Mouse (Mus musculus) midbrain, embryonic 11.5 days (tissue): ENCODE measurements around the gene 4931423N10Rik. TPM values are rescaled to one million over a fixed set of nuclear protein-coding genes. Genes with fewer than 3 reads are reported as not detected.
A peak's percentile ranks its signal among the peaks of the same experiment; 100 is the strongest.

Source experiments
- ATAC-seq: fragments of 200-750 bp; cut with Nextera tagmentation; 2 replicates; pipeline ENCODE4 v1.8.0; 2017; ENCODE audit warnings: moderate TSS enrichment, moderate library complexity; ENCODE audit not compliant: low FRiP score
- DNase-seq: peaks from one replicate; pipeline ENCODE4 v3.0.0; 2015; ENCODE audit warnings: low spot score; ENCODE audit errors: missing footprints
- H3K27ac ChIP-seq: fragments of 300-500 bp; sonication (generic); 2 replicates; pipeline ENCODE4 v1.5.1; 2014; ENCODE audit warnings: low read depth, low read length
- H3K27me3 ChIP-seq: fragments of 300-500 bp; sonication (generic); 2 replicates; pipeline ENCODE4 v1.6.1; 2014; ENCODE audit warnings: mild to moderate bottlenecking, low read length, moderate library complexity, mixed read lengths; ENCODE audit not compliant: control insufficient read depth, insufficient read depth
- H3K36me3 ChIP-seq: fragments of 300-500 bp; sonication (generic); 2 replicates; pipeline ENCODE4 v1.6.1; 2014; ENCODE audit warnings: mild to moderate bottlenecking, low read length, moderate library complexity, mixed read lengths; ENCODE audit not compliant: control insufficient read depth, insufficient read depth
- H3K4me1 ChIP-seq: fragments of 300-500 bp; sonication (generic); 2 replicates; pipeline ENCODE4 v1.6.1; 2014; ENCODE audit warnings: low read length; ENCODE audit not compliant: control insufficient read depth, insufficient read depth
- H3K4me2 ChIP-seq: fragments of 300-500 bp; sonication (generic); 2 replicates; pipeline ENCODE4 v1.6.1; 2014; ENCODE audit warnings: mild to moderate bottlenecking, moderate library complexity
- H3K4me3 ChIP-seq: fragments of 300-500 bp; sonication (generic); 2 replicates; pipeline ENCODE4 v1.5.1; 2014; ENCODE audit warnings: low read depth, low read length
- H3K9ac ChIP-seq: fragments of 300-500 bp; sonication (generic); 2 replicates; pipeline ENCODE4 v1.6.1; 2014; ENCODE audit warnings: low read length
- H3K9me3 ChIP-seq: fragments of 300-500 bp; sonication (generic); 2 replicates; pipeline ENCODE4 v1.6.1; 2016; ENCODE audit warnings: low read length; ENCODE audit not compliant: control insufficient read depth
- WGBS: fragments of 180-500 bp; shearing (Covaris S2); extraction: QIAGEN DNeasy Blood & Tissue Kit; methylation state at CpG from one replicate; pipeline ENCODE4 v1.1.7; 2014; 5-methylcytosine and 5-hydroxymethylcytosine counted together
- polyA plus RNA-seq: library from polyadenylated mRNA; unstranded; fragments of >200 nt; fragmentation: Nextera tagmentation; extraction: Ambion mirVana; gene quantifications from 2 replicates; pipeline ENCODE4 v1.2.1, GENCODE M21; 2014

Gene 4931423N10Rik
- not detected in 2 replicates for polyA plus RNA-seq

DNA sequence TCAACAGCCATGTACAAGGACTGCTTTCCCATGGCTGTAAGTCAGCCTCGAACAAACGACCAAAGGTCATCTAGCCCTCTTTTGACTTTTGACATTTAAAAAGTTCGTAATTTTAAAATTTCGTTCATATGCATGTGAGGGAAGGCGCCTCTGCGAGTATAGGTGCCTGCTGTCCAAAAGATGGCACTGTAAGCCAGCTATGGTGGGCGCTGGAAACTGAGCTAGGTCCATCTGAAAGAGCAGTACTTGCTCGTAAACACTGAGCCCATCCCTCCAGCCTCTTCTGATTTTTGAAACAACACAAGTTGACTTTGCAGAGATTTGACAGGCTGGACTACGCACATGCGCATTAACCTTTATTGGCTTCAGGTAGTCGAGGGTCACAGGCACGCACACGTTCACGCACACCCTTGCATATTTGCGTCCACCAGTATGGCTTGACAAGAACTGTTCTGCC lies at the start of gene 4931423N10Rik:
TSS of gene 4931423N10Rik (plus strand) at position 407 of the 457 bp plus-strand sequence.
- H3K27ac ChIP-seq = no peak within 1 kb of the TSS
- H3K4me1 ChIP-seq = no peaks in the 10 kb centered on the region
- H3K36me3 ChIP-seq = no peaks in the 10 kb centered on the region
- ATAC-seq = no peak
- no peaks in the 10 kb centered on the region for H3K27me3 ChIP-seq
- 79% methylated on average over 15 of the region's 15 CpGs for WGBS
- H3K4me3 ChIP-seq = no peak within 1 kb of the TSS
- H3K9ac ChIP-seq = no peak within 1 kb of the TSS
- H3K9me3 ChIP-seq = no peaks in the 10 kb centered on the region
- no peak for DNase-seq
- H3K4me2 ChIP-seq = no peak within 1 kb of the TSS

DNA sequence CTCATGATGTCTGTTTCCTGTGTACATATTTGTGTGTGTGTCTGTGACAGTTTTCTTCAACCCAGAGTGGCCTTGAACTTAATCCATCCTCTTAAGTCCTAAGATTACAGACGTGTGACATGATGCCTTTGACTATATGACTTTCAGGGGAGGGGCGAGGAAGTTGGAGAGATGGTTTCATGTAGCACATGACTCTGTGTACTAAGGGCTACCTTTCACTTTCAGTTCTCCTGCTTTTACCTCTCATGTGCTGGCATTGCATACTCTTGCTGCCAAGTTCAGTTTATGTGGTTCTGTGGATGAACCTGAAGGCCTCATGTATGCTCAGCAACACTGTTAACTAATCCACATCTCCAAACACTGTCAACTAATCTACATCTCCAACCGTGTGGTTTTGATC lies 35.0 kb upstream of the 4931423N10Rik start:
- H3K27me3 ChIP-seq = no peaks in the 10 kb centered on the region
- WGBS = 81% methylated on average over 3 of the region's 3 CpGs
- H3K4me2 ChIP-seq = no peak overlapping the region
- H3K9me3 ChIP-seq = no peaks in the 10 kb centered on the region
- ATAC-seq = no peak
- DNase-seq = no peak
- no peak overlapping the region for H3K4me3 ChIP-seq
- peaks cover 11% of the 10 kb centered on the region; the same call in 1 of the 2 replicates for H3K36me3 ChIP-seq
- no peaks in the 10 kb centered on the region for H3K4me1 ChIP-seq
- no peak overlapping the region for H3K27ac ChIP-seq
- no peak overlapping the region for H3K9ac ChIP-seq

DNA sequence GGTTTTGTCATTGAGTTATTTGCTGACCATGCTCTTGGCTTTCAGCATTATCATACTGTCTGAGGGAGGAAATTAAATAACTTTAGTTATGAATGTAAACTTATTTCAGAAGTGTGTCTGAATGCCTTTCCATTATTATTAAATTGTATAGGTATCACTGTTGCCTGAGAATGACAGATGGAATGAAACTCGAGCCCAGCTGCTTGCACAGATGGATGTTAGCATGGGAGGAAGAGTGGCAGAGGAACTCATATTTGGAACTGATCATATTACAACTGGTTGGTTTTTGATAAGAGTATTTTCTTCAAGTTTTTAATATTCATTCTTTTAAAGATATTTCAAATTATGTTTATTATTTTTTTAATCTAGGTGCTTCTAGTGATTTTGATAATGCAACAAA lies 12.9 kb upstream of the 4931423N10Rik start:
- H3K27ac ChIP-seq = no peak overlapping the region
- H3K4me1 ChIP-seq = no peaks in the 10 kb centered on the region
- 88% methylated on average over 1 of the region's 1 CpGs for WGBS
- peaks cover 18% of the 10 kb centered on the region for H3K36me3 ChIP-seq
- H3K9ac ChIP-seq = no peak overlapping the region
- no peaks in the 10 kb centered on the region for H3K27me3 ChIP-seq
- no peak for ATAC-seq
- DNase-seq = peak; percentile 23
- no peak overlapping the region for H3K4me2 ChIP-seq
- no peak overlapping the region for H3K4me3 ChIP-seq
- no peaks in the 10 kb centered on the region for H3K9me3 ChIP-seq

DNA sequence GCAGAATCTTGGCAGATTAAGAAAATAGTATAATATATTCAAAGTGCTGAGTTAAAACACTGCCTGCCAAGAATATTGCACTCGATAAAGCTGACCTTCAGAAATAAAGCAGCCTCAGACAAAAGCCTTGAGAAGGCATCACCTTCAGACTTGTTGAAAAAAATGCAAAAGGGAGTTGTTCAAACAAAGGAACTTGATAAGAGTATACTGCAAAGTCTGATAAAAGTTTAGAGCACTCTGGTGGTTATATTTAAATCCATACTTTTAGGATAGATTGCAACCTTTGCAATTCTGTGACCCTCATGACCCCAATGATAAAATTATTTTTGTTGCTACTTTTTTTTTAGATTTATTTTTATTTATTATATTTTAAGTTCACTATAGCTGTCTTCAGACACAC lies 6.2 kb upstream of the 4931423N10Rik start:
- H3K4me1 ChIP-seq = no peaks in the 10 kb centered on the region
- peaks cover 2% of the 10 kb centered on the region for H3K36me3 ChIP-seq
- DNase-seq (no peak), ATAC-seq (no peak)
- no peak overlapping the region for H3K4me2 ChIP-seq
- H3K4me3 ChIP-seq = no peak overlapping the region
- no peak overlapping the region for H3K9ac ChIP-seq
- WGBS = 95% methylated on average over 1 of the region's 1 CpGs
- no peaks in the 10 kb centered on the region for H3K27me3 ChIP-seq
- no peaks in the 10 kb centered on the region for H3K9me3 ChIP-seq
- no peak overlapping the region for H3K27ac ChIP-seq

DNA sequence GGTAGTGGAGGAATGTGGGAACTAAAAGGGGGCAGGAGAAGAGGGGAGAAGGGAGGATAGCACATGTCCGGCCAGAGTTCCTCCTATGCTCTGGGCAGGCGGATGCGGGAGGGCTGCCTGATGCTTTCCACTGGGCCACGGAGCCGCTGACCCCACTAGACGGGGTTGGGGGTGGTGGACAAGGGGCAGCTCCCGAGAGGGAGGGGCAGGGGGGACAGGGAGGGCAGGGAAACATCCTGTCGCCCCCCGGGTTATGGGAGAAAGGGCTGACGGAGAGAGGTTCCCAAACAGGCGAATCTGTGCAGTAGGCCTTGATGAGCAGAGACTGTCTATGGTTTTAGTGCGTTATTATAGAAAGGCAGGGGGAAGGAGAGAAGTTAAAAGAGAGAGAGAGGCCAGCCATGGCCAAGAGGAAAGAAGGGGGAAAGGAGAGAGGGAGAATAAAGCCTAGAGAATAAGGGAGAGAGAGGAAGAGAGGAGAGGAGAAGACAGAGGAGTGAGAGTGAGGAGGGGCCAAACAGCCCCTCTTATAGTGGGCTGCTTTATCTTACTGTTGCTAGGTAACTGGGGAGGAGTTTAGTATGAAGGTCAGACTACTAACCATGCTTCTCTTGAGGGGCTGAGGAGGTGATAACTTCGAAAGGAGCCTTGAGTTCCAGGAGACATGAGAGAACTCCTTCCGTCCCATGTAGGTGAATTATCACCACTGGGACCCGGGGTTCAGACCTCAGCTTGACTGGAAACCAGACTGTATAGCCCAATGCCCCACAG lies 4.2 kb upstream of the 4931423N10Rik start:
- H3K27ac ChIP-seq = no peak overlapping the region
- DNase-seq = no peak
- H3K27me3 ChIP-seq = no peaks in the 10 kb centered on the region
- H3K4me1 ChIP-seq = no peaks in the 10 kb centered on the region
- WGBS = 61% methylated on average over 15 of the region's 15 CpGs
- no peaks in the 10 kb centered on the region; the same call in 1 of the 2 replicates for H3K36me3 ChIP-seq
- ATAC-seq = 0 out of 2 replicates have a peak, but pooled peaks have one; percentile 22
- H3K9me3 ChIP-seq = no peaks in the 10 kb centered on the region
- no peak overlapping the region for H3K4me2 ChIP-seq
- no peak overlapping the region for H3K9ac ChIP-seq
- no peak overlapping the region for H3K4me3 ChIP-seq

DNA sequence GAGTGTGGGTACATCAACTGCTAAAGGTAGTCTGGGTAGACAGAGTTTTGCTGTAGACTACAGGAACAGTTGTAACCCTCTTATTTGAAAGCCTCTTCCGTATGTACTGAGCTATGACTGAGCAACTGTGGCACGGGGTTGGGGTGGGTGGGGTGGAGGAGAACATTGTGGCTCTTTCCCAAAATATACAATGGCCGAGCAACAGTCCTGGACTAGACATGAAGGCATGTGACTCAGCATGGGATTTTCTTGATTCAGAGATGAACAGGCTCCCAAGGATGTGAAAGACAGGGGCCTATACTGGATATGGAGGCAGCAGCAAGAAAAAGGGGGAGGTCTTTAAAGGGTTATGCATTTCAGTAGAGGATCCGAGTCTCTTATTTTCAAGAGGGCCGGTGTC lies 6.4 kb downstream of the 4931423N10Rik start:
- no peaks in the 10 kb centered on the region for H3K4me1 ChIP-seq
- H3K4me3 ChIP-seq = no peak overlapping the region
- H3K27ac ChIP-seq = no peak overlapping the region
- WGBS = 83% methylated on average over 5 of the region's 5 CpGs
- H3K27me3 ChIP-seq = no peaks in the 10 kb centered on the region
- DNase-seq (no peak), ATAC-seq (no peak)
- H3K4me2 ChIP-seq = no peak overlapping the region
- H3K9ac ChIP-seq = no peak overlapping the region
- no peaks in the 10 kb centered on the region for H3K9me3 ChIP-seq
- H3K36me3 ChIP-seq = no peaks in the 10 kb centered on the region

DNA sequence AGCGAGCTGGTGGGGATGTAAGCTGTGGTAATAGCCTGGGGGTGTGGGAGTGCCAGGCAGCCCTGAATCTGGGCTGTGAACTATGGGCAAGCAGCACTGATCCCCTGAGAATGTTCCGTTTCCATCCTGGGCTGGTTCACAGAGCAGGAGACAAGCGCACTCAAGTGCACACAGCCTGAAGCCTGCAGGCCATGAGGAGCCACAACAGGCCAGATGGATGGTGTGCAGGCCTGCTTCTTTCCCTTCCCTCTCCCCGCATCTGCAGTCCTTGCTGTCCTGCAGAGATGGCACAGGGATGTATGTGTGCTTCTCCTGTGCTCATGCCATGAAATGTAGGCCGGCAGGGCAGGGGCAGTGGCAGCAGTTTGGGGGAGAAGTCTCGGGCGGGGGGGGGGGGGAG lies 17.9 kb downstream of the 4931423N10Rik start:
- H3K4me2 ChIP-seq = no peak overlapping the region
- DNase-seq (no peak), ATAC-seq (no peak)
- no peaks in the 10 kb centered on the region for H3K9me3 ChIP-seq
- H3K27ac ChIP-seq = no peak overlapping the region
- H3K4me3 ChIP-seq = no peak overlapping the region
- H3K36me3 ChIP-seq = no peaks in the 10 kb centered on the region
- 67% methylated on average over 6 of the region's 7 CpGs for WGBS
- no peaks in the 10 kb centered on the region for H3K4me1 ChIP-seq
- H3K9ac ChIP-seq = no peak overlapping the region
- no peaks in the 10 kb centered on the region for H3K27me3 ChIP-seq

DNA sequence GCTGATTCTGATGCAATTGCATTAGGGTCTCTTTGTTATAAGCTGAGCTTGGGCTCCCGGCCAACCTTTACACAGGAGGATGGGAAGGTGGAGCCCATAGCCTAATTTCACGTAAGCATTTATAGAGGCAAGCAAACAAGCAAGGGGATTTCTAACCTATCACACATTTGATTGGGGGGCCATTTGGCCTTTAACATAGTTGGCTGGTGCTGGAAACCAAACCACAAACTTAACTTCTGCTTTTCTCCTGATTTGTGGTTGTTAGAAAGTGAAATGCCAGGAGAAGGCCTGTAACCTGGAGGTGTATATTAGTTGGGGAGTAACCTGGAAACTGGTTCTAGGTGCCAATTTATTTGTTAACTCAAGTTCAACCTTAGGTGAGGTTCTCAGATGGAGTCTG lies 21.2 kb downstream of the 4931423N10Rik start:
- H3K4me1 ChIP-seq = no peaks in the 10 kb centered on the region
- DNase-seq = no peak
- no peak overlapping the region for H3K9ac ChIP-seq
- H3K36me3 ChIP-seq = no peaks in the 10 kb centered on the region
- 65% methylated on average over 2 of the region's 2 CpGs for WGBS
- H3K27ac ChIP-seq = no peak overlapping the region
- ATAC-seq = no peak
- no peak overlapping the region for H3K4me3 ChIP-seq
- no peaks in the 10 kb centered on the region for H3K27me3 ChIP-seq
- H3K4me2 ChIP-seq = no peak overlapping the region
- H3K9me3 ChIP-seq = no peaks in the 10 kb centered on the region

DNA sequence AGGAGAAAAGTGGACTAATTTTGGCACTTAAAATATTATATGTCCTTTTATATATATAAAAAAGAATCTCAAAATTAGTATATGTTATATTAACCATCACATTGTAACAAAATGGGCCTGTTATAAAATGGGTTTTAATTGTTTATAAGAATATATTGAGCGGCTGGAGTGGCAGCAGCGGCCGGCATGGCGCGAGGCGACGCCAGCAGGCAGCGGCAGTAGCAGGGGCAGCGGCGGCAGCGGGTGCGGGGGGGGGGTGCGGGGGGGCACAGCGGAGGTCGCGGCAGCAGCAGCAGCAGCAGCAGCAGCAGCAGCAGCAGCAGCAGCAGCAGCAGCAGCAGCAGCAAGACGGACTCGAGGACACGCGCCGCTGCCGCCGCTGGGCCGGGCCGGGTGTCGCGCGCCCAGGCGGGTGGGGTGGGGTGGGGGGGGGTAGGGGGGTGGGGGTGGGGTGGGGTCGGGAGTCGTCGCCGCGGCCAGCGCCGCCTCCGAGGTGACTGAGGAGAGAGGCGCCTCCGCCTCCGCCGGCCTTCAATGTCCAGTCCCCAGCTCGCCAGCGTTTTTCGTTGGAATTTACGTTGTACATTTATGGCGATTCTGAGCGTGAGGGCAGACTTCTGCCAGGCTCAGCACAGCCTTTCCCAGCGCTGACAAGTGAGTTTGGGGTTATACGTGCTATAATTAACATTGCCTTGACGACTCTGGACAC lies 26.9 kb downstream of the 4931423N10Rik start:
- under 1% methylated on average over 25 of the region's 50 CpGs for WGBS
- peak overlapping the region; percentile 42 for H3K4me3 ChIP-seq
- DNase-seq (peak; percentile 91), ATAC-seq (peak; percentile 92)
- no peaks in the 10 kb centered on the region for H3K9me3 ChIP-seq
- H3K4me2 ChIP-seq = peak overlapping the region; percentile 38
- H3K4me1 ChIP-seq = no peaks in the 10 kb centered on the region
- H3K27ac ChIP-seq = no peak overlapping the region
- peak overlapping the region; percentile 51; the same call in 1 of the 2 replicates for H3K9ac ChIP-seq
- H3K36me3 ChIP-seq = no peaks in the 10 kb centered on the region
- no peaks in the 10 kb centered on the region for H3K27me3 ChIP-seq
